In the genomic region with DNA sequence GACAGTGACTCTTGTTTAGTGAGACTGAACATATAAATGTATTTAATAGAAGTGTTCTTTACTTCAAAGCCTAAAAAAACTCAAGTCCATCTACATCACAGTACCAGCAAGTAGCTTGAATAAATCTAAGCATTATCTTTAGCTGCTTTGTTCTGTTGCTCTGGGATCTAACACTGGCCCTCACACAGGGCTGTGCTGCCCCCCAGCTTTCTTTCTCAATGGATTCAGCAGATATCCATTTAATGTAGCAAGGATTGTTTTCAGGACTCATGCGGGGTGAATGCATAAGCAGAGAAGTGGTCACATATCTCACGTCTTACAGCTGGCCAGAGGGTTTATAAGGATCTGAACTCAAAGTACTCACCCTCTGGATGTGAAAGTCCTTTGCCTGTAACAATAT, we compare ENCODE assay signal across 31 mouse cellular contexts.
DNase-seq lines count a peak whose midpoint lies in the region; ATAC-seq and TF ChIP-seq lines count a peak whose summit lies in the region.
"Had no signal": no experiment of that assay in that cellular context is flagged by ENCODE, and none has a peak within 500 bp of the region (broad histone marks: within the 10 kb centered on the region; RNA-seq: fewer than 3 reads in every experiment).

No protein-coding gene starts in this region.

- no peaks in the 10 kb centered on the region for H3K4me1 ChIP-seq in forebrain, embryonic 11.5 days (replicated peaks; ENCODE audit: control insufficient read depth, insufficient read depth, low read length)
- no peaks in the 10 kb centered on the region for H3K4me1 ChIP-seq in forebrain, postnatal 0 days (ENCODE audit: insufficient read depth)
- no peaks in the 10 kb centered on the region for H3K4me1 ChIP-seq in hindbrain, embryonic 11.5 days (replicated peaks; ENCODE audit: control insufficient read depth, insufficient read depth, low read length)
- peaks cover 3% of the 10 kb centered on the region; the same call in 1 of the 2 replicates for H3K4me1 ChIP-seq in hindbrain, embryonic 13.5 days (replicated peaks)
- peaks cover 3% of the 10 kb centered on the region; the same call in 1 of the 2 replicates for H3K4me1 ChIP-seq in midbrain, embryonic 12.5 days
- H3K4me1 ChIP-seq in midbrain, postnatal 0 days (ENCODE audit: insufficient read depth, low read length) = no peaks in the 10 kb centered on the region
- no peaks in the 10 kb centered on the region for H3K4me1 ChIP-seq in stomach, postnatal 0 days (replicated peaks; ENCODE audit: control insufficient read depth, insufficient read depth)
- H3K4me1 ChIP-seq: embryonic facial prominence, embryonic 12.5 days; embryonic facial prominence, embryonic 15.5 days; forebrain, embryonic 15.5 days; heart, embryonic 10.5 days; heart, embryonic 13.5 days had no signal

- H3K36me3 ChIP-seq in forebrain, embryonic 11.5 days (ENCODE audit: control insufficient read depth, insufficient read depth, low read length) = no peaks in the 10 kb centered on the region
- no peaks in the 10 kb centered on the region for H3K36me3 ChIP-seq in forebrain, postnatal 0 days (ENCODE audit: insufficient read depth)
- no peaks in the 10 kb centered on the region for H3K36me3 ChIP-seq in hindbrain, embryonic 11.5 days (ENCODE audit: control insufficient read depth, insufficient read depth, low read length)
- H3K36me3 ChIP-seq in hindbrain, embryonic 13.5 days = no peaks in the 10 kb centered on the region
- H3K36me3 ChIP-seq in midbrain, embryonic 12.5 days = no peaks in the 10 kb centered on the region
- no peaks in the 10 kb centered on the region for H3K36me3 ChIP-seq in midbrain, postnatal 0 days (ENCODE audit: insufficient read depth, low read length)
- H3K36me3 ChIP-seq in stomach, postnatal 0 days (ENCODE audit: control insufficient read depth, insufficient read depth, low read length) = no peaks in the 10 kb centered on the region
- H3K36me3 ChIP-seq: embryonic facial prominence, embryonic 12.5 days; embryonic facial prominence, embryonic 15.5 days; forebrain, embryonic 12.5 days; forebrain, embryonic 15.5 days; G1E; heart, embryonic 10.5 days; heart, embryonic 13.5 days had no signal

- no peak for DNase-seq in forebrain, embryonic 11.5 days (ENCODE audit: low spot score)
- DNase-seq in forebrain, postnatal 0 days = no peak
- DNase-seq in hindbrain, embryonic 11.5 days (ENCODE audit: low spot score) = peak; percentile 8
- no peak for DNase-seq in midbrain, postnatal 0 days (ENCODE audit: low spot score)
- DNase-seq in stomach, postnatal 0 days (ENCODE audit: low spot score) = no peak
- DNase-seq in kidney, postnatal 36 days = no peak
- DNase-seq: adrenal gland, adult 2 months; adrenal gland, postnatal 14 days; B cell, adult 2 months; cerebellum, adult 11-12 months; cerebellum, adult 8-10 months; cerebellum, postnatal 10 days; cerebellum, postnatal 36 days; gastrocnemius, postnatal 25 days; heart, adult 2 months; kidney, adult 11 months; kidney, adult 8-10 months had no signal

- no peaks in the 10 kb centered on the region for H3K27me3 ChIP-seq in forebrain, embryonic 11.5 days (ENCODE audit: control insufficient read depth, insufficient read depth, low read length)
- H3K27me3 ChIP-seq in forebrain, postnatal 0 days (ENCODE audit: insufficient read depth, low read length) = no peaks in the 10 kb centered on the region
- no peaks in the 10 kb centered on the region for H3K27me3 ChIP-seq in hindbrain, embryonic 11.5 days (ENCODE audit: control insufficient read depth, insufficient read depth, low read length)
- H3K27me3 ChIP-seq in hindbrain, embryonic 13.5 days = no peaks in the 10 kb centered on the region
- no peaks in the 10 kb centered on the region for H3K27me3 ChIP-seq in midbrain, embryonic 12.5 days
- H3K27me3 ChIP-seq in midbrain, postnatal 0 days (ENCODE audit: insufficient read depth, low read length) = no peaks in the 10 kb centered on the region
- H3K27me3 ChIP-seq in stomach, postnatal 0 days (ENCODE audit: control insufficient read depth, insufficient read depth, low read length) = no peaks in the 10 kb centered on the region
- H3K27me3 ChIP-seq: CH12.LX; embryonic facial prominence, embryonic 12.5 days; embryonic facial prominence, embryonic 15.5 days; forebrain, embryonic 12.5 days; forebrain, embryonic 15.5 days; heart, embryonic 13.5 days; Patski had no signal

- TF ChIP-seq EP300 in stomach, postnatal 0 days (optimal IDR thresholded peaks at IDR 0.05) = no peak

- TF ChIP-seq CTCF in forebrain, postnatal 0 days (IDR thresholded peaks at IDR 0.05; ENCODE audit: low read depth) = no peak
- no peak for TF ChIP-seq CTCF in midbrain, postnatal 0 days (IDR thresholded peaks at IDR 0.05)
- TF ChIP-seq CTCF in stomach, postnatal 0 days (IDR thresholded peaks at IDR 0.05; ENCODE audit: low read depth) = peak; percentile 30; the same call in 1 of the 2 replicates

- 0 out of 2 replicates have a peak, but pooled peaks have one; percentile 49 for ATAC-seq in forebrain, embryonic 11.5 days (replicated peaks; ENCODE audit: low FRiP score)
- ATAC-seq in forebrain, postnatal 0 days = no peak
- no peak for ATAC-seq in hindbrain, embryonic 11.5 days (ENCODE audit: low FRiP score)
- ATAC-seq in hindbrain, embryonic 13.5 days (ENCODE audit: low FRiP score) = no peak
- ATAC-seq in midbrain, embryonic 12.5 days (ENCODE audit: low FRiP score, low read depth) = peak; percentile 75
- ATAC-seq in midbrain, postnatal 0 days (ENCODE audit: low FRiP score) = no peak
- ATAC-seq in stomach, postnatal 0 days (ENCODE audit: low FRiP score, low TSS enrichment) = no peak
- ATAC-seq: forebrain, embryonic 15.5 days; hindbrain, postnatal 0 days; inflammation-experienced regulatory T-cells, adult 6 months; Patski had no signal

- no peaks in the 10 kb centered on the region for H3K9me3 ChIP-seq in forebrain, embryonic 11.5 days (ENCODE audit: control insufficient read depth, low read length)
- no peaks in the 10 kb centered on the region for H3K9me3 ChIP-seq in forebrain, postnatal 0 days (ENCODE audit: low read length)
- no peaks in the 10 kb centered on the region for H3K9me3 ChIP-seq in hindbrain, embryonic 11.5 days (ENCODE audit: control insufficient read depth, low read length)
- no peaks in the 10 kb centered on the region for H3K9me3 ChIP-seq in hindbrain, embryonic 13.5 days
- H3K9me3 ChIP-seq in midbrain, embryonic 12.5 days = no peaks in the 10 kb centered on the region
- no peaks in the 10 kb centered on the region for H3K9me3 ChIP-seq in midbrain, postnatal 0 days (ENCODE audit: low read length)
- no peaks in the 10 kb centered on the region for H3K9me3 ChIP-seq in stomach, postnatal 0 days (ENCODE audit: control insufficient read depth, low read length)
- H3K9me3 ChIP-seq: embryonic facial prominence, embryonic 12.5 days; embryonic facial prominence, embryonic 15.5 days; forebrain, embryonic 12.5 days; forebrain, embryonic 15.5 days; G1E; heart, embryonic 10.5 days; heart, embryonic 13.5 days had no signal

- no peak overlapping the region for H3K9ac ChIP-seq in forebrain, embryonic 11.5 days (ENCODE audit: low read length)
- H3K9ac ChIP-seq in forebrain, postnatal 0 days = no peak overlapping the region
- H3K9ac ChIP-seq in hindbrain, embryonic 11.5 days (ENCODE audit: low read depth, low read length) = no peak overlapping the region
- no peak overlapping the region for H3K9ac ChIP-seq in hindbrain, embryonic 13.5 days
- H3K9ac ChIP-seq in midbrain, embryonic 12.5 days (replicated peaks) = no peak overlapping the region
- no peak overlapping the region for H3K9ac ChIP-seq in midbrain, postnatal 0 days (replicated peaks; ENCODE audit: low read length, poor library complexity, severe bottlenecking)
- no peak overlapping the region for H3K9ac ChIP-seq in stomach, postnatal 0 days (ENCODE audit: low read length)
- H3K9ac ChIP-seq: embryonic facial prominence, embryonic 12.5 days; embryonic facial prominence, embryonic 15.5 days; forebrain, embryonic 12.5 days; forebrain, embryonic 15.5 days; heart, embryonic 13.5 days; hindbrain, embryonic 14.5 days had no signal

- 45% methylated on average over 2 of the region's 2 CpGs for WGBS in forebrain, embryonic 11.5 days
- 34% methylated on average over 2 of the region's 2 CpGs for WGBS in forebrain, postnatal 0 days
- 51% methylated on average over 2 of the region's 2 CpGs for WGBS in hindbrain, embryonic 11.5 days
- 33% methylated on average over 2 of the region's 2 CpGs for WGBS in hindbrain, embryonic 13.5 days
- WGBS in midbrain, embryonic 12.5 days = 19% methylated on average over 2 of the region's 2 CpGs
- whole genome bisulfite sequencing in midbrain, postnatal 0 days = 25% methylated on average over 2 of the region's 2 CpGs
- WGBS in stomach, postnatal 0 days = 69% methylated on average over 2 of the region's 2 CpGs

- no peak overlapping the region for H3K4me3 ChIP-seq in forebrain, embryonic 11.5 days (ENCODE audit: low read depth, low read length)
- no peak overlapping the region for H3K4me3 ChIP-seq in forebrain, postnatal 0 days (ENCODE audit: low read depth, low read length)
- no peak overlapping the region for H3K4me3 ChIP-seq in hindbrain, embryonic 11.5 days (ENCODE audit: low read depth, low read length)
- no peak overlapping the region for H3K4me3 ChIP-seq in hindbrain, embryonic 13.5 days
- no peak overlapping the region for H3K4me3 ChIP-seq in midbrain, embryonic 12.5 days
- H3K4me3 ChIP-seq in midbrain, postnatal 0 days (ENCODE audit: low read depth, low read length) = no peak overlapping the region
- H3K4me3 ChIP-seq in stomach, postnatal 0 days (ENCODE audit: low read depth, low read length) = no peak overlapping the region
- H3K4me3 ChIP-seq: embryonic facial prominence, embryonic 12.5 days; embryonic facial prominence, embryonic 15.5 days; forebrain, embryonic 12.5 days; forebrain, embryonic 15.5 days; heart, adult 2 months; heart, embryonic 10.5 days; heart, embryonic 13.5 days had no signal

- no peak overlapping the region for H3K27ac ChIP-seq in forebrain, embryonic 11.5 days (ENCODE audit: low read depth, low read length)
- no peak overlapping the region for H3K27ac ChIP-seq in forebrain, postnatal 0 days (ENCODE audit: low read depth, low read length)
- H3K27ac ChIP-seq in hindbrain, embryonic 11.5 days (ENCODE audit: low read depth, low read length) = no peak overlapping the region
- H3K27ac ChIP-seq in hindbrain, embryonic 13.5 days = no peak overlapping the region
- H3K27ac ChIP-seq in midbrain, embryonic 12.5 days (replicated peaks) = no peak overlapping the region
- no peak overlapping the region for H3K27ac ChIP-seq in midbrain, postnatal 0 days (ENCODE audit: low read depth, low read length)
- no peak overlapping the region for H3K27ac ChIP-seq in stomach, postnatal 0 days (replicated peaks)
- H3K27ac ChIP-seq: embryonic facial prominence, embryonic 12.5 days; embryonic facial prominence, embryonic 15.5 days; forebrain, embryonic 12.5 days; forebrain, embryonic 15.5 days; heart, adult 2 months; heart, embryonic 10.5 days; heart, embryonic 13.5 days; hindbrain, embryonic 14.5 days; hindbrain, postnatal 0 days had no signal

- no peak overlapping the region for H3K4me2 ChIP-seq in forebrain, embryonic 11.5 days (ENCODE audit: low read depth, low read length, severe bottlenecking)
- no peak overlapping the region for H3K4me2 ChIP-seq in forebrain, postnatal 0 days (ENCODE audit: low read depth)
- H3K4me2 ChIP-seq in hindbrain, embryonic 11.5 days (replicated peaks; ENCODE audit: low read depth, low read length) = no peak overlapping the region
- H3K4me2 ChIP-seq in hindbrain, embryonic 13.5 days = no peak overlapping the region
- H3K4me2 ChIP-seq in midbrain, embryonic 12.5 days (replicated peaks) = no peak overlapping the region
- no peak overlapping the region for H3K4me2 ChIP-seq in midbrain, postnatal 0 days (ENCODE audit: low read depth, low read length, poor library complexity, severe bottlenecking)
- no peak overlapping the region for H3K4me2 ChIP-seq in stomach, postnatal 0 days (replicated peaks; ENCODE audit: low read depth)
- H3K4me2 ChIP-seq: embryonic facial prominence, embryonic 12.5 days; embryonic facial prominence, embryonic 15.5 days; forebrain, embryonic 12.5 days; forebrain, embryonic 15.5 days; heart, embryonic 13.5 days; hindbrain, embryonic 14.5 days had no signal

Comparison
In these comparisons a context has a peak if more than half of its experiments do, and no peak if none do; other contexts are left out.
1. ATAC-seq: peak in forebrain, embryonic 11.5 days (single experiment) and midbrain, embryonic 12.5 days (single experiment); none in forebrain, postnatal 0 days (single experiment), hindbrain, embryonic 11.5 days (single experiment), hindbrain, embryonic 13.5 days (single experiment), midbrain, postnatal 0 days (single experiment) and stomach, postnatal 0 days (single experiment).